Mouse (Mus musculus): Measurements from ENCODE around the gene Taok2.

GRCm38 (mm10) chr7:126922624-126923060, 38.1 kb upstream of the Taok2 start, which contains the start of gene Tmem219:
- TF ChIP-seq CTCF (IDR thresholded peaks at IDR 0.05; ENCODE audit: low read depth), result no peak
- TF ChIP-seq EP300 (IDR thresholded peaks at IDR 0.05; ENCODE audit: low read depth), result no peak
